Comparison of ENCODE assay signal across 27 mouse cellular contexts in genomic region chr3:87435479-87435878, GRCm38 (mm10). TPM values are rescaled to one million over a fixed set of nuclear protein-coding genes. Genes with fewer than 3 reads are reported as not detected.
A peak's percentile ranks its signal among the peaks of the same experiment; 100 is the strongest.
DNase-seq lines count a peak whose midpoint lies in the region; ATAC-seq and TF ChIP-seq lines count a peak whose summit lies in the region.
"Had no signal": no experiment of that assay in that cellular context is flagged by ENCODE, and none has a peak within 500 bp of the region (broad histone marks: within the 10 kb centered on the region; RNA-seq: fewer than 3 reads in every experiment).

Fcrl5 (plus strand) TSS chr3:87435773.

- no peaks in the 10 kb centered on the region for H3K79me2 ChIP-seq in liver, adult 2 months (ENCODE audit: control insufficient read depth, insufficient read depth, low read length)

- DNase-seq in liver, adult 2 months (ENCODE audit: extremely low read depth, low read depth, low spot score): peak; percentile 0
- DNase-seq in CD4-positive, CD25-positive, alpha-beta regulatory T cell, adult 2 months (ENCODE audit: low read depth, low spot score): peak; percentile 8
- DNase-seq in stomach, postnatal 0 days (ENCODE audit: low spot score): no peak
- no peak for DNase-seq in embryonic facial prominence, embryonic 10.5 days (ENCODE audit: low spot score)
- no peak for DNase-seq in ovary, postnatal 10 days (ENCODE audit: low spot score)
- DNase-seq: adrenal gland, postnatal 10 days; cerebellum, adult 11 months; cerebellum, adult 9-10 months; cerebellum, postnatal 25 days; forebrain, postnatal 0 days; gastrocnemius, postnatal 36 days; heart, adult 18-20 months; heart, postnatal 10 days; heart, postnatal 4 days had no signal

- H3K4me1 ChIP-seq in liver, adult 2 months (ENCODE audit: control insufficient read depth, insufficient read depth, low read length): no peaks in the 10 kb centered on the region
- no peaks in the 10 kb centered on the region for H3K4me1 ChIP-seq in liver, embryonic 12.5 days
- H3K4me1 ChIP-seq in stomach, postnatal 0 days (replicated peaks; ENCODE audit: control insufficient read depth, insufficient read depth): no peaks in the 10 kb centered on the region
- no peaks in the 10 kb centered on the region for H3K4me1 ChIP-seq in embryonic facial prominence, embryonic 10.5 days
- H3K4me1 ChIP-seq: forebrain, embryonic 13.5 days; heart, embryonic 10.5 days; hindbrain, embryonic 12.5 days had no signal

- H3K27ac ChIP-seq in liver, adult 2 months (replicated peaks; ENCODE audit: insufficient read depth, low read depth, low read length): no peak within 1 kb of the TSS
- no peak within 1 kb of the TSS for H3K27ac ChIP-seq in liver, embryonic 12.5 days
- H3K27ac ChIP-seq in stomach, postnatal 0 days (replicated peaks): no peak within 1 kb of the TSS
- H3K27ac ChIP-seq in embryonic facial prominence, embryonic 10.5 days (replicated peaks): no peak within 1 kb of the TSS
- H3K27ac ChIP-seq: forebrain, embryonic 13.5 days; heart, embryonic 10.5 days; hindbrain, embryonic 12.5 days had no signal

- TF ChIP-seq POLR2A in liver, adult 2 months (IDR thresholded peaks at IDR 0.05; ENCODE audit: extremely low read depth, insufficient read depth, low read length): no peak

- no peaks in the 10 kb centered on the region for H3K9me3 ChIP-seq in liver, embryonic 12.5 days (replicated peaks)
- no peaks in the 10 kb centered on the region for H3K9me3 ChIP-seq in stomach, postnatal 0 days (ENCODE audit: control insufficient read depth, low read length)
- H3K9me3 ChIP-seq in embryonic facial prominence, embryonic 10.5 days: no peaks in the 10 kb centered on the region
- H3K9me3 ChIP-seq: forebrain, embryonic 13.5 days; heart, embryonic 10.5 days; hindbrain, embryonic 12.5 days had no signal

- no peak for TF ChIP-seq CTCF in liver, adult 2 months (IDR thresholded peaks at IDR 0.05; ENCODE audit: low read depth, low read length)
- no peak for TF ChIP-seq CTCF in stomach, postnatal 0 days (IDR thresholded peaks at IDR 0.05; ENCODE audit: low read depth)

- no peak within 1 kb of the TSS for H3K4me2 ChIP-seq in liver, embryonic 12.5 days
- H3K4me2 ChIP-seq in stomach, postnatal 0 days (replicated peaks; ENCODE audit: low read depth): no peak within 1 kb of the TSS
- H3K4me2 ChIP-seq: forebrain, embryonic 13.5 days; hindbrain, embryonic 12.5 days had no signal

- ATAC-seq in liver, embryonic 12.5 days: no peak
- peak; percentile 65 for ATAC-seq in granulocyte monocyte progenitor cell, adult 5-6 weeks (replicated peaks; ENCODE audit: poor library complexity, severe bottlenecking)
- peak; percentile 35; the same call in 1 of the 2 replicates for ATAC-seq in monocyte, adult 5-6 weeks (replicated peaks; ENCODE audit: insufficient number of reproducible peaks, low FRiP score, low TSS enrichment, poor library complexity, severe bottlenecking)
- no peak for ATAC-seq in stomach, postnatal 0 days (ENCODE audit: low FRiP score, low TSS enrichment)
- ATAC-seq: forebrain, embryonic 13.5 days; forebrain, postnatal 0 days; hindbrain, embryonic 16.5 days had no signal

- H3K4me3 ChIP-seq in liver, adult 2 months (ENCODE audit: insufficient read depth, low read depth, low read length): no peak within 1 kb of the TSS
- H3K4me3 ChIP-seq in liver, embryonic 12.5 days: no peak within 1 kb of the TSS
- no peak within 1 kb of the TSS for H3K4me3 ChIP-seq in stomach, postnatal 0 days (ENCODE audit: low read depth, low read length)
- no peak within 1 kb of the TSS for H3K4me3 ChIP-seq in embryonic facial prominence, embryonic 10.5 days
- H3K4me3 ChIP-seq: forebrain, embryonic 13.5 days; heart, embryonic 10.5 days; hindbrain, embryonic 12.5 days had no signal

- TF ChIP-seq EP300 in stomach, postnatal 0 days (optimal IDR thresholded peaks at IDR 0.05): no peak

- no peaks in the 10 kb centered on the region for H3K27me3 ChIP-seq in liver, adult 2 months (ENCODE audit: control insufficient read depth, insufficient read depth, low read length)
- no peaks in the 10 kb centered on the region for H3K27me3 ChIP-seq in liver, embryonic 12.5 days (replicated peaks)
- no peaks in the 10 kb centered on the region for H3K27me3 ChIP-seq in stomach, postnatal 0 days (ENCODE audit: control insufficient read depth, insufficient read depth, low read length)
- no peaks in the 10 kb centered on the region for H3K27me3 ChIP-seq in embryonic facial prominence, embryonic 10.5 days (replicated peaks; ENCODE audit: low read depth, poor library complexity, severe bottlenecking)
- H3K27me3 ChIP-seq: forebrain, embryonic 13.5 days; hindbrain, embryonic 12.5 days had no signal

- WGBS in liver, adult 2 months: 86% methylated on average over 5 of the region's 5 CpGs
- 70% methylated on average over 5 of the region's 5 CpGs for WGBS in liver, embryonic 12.5 days (ENCODE audit: insufficient replicate concordance)
- 87% methylated on average over 5 of the region's 5 CpGs for WGBS in stomach, postnatal 0 days
- 90% methylated on average over 5 of the region's 5 CpGs for WGBS in embryonic facial prominence, embryonic 10.5 days

- H3K9ac ChIP-seq in liver, adult 2 months (ENCODE audit: low read depth, low read length): no peak within 1 kb of the TSS
- no peak within 1 kb of the TSS for H3K9ac ChIP-seq in liver, embryonic 12.5 days
- no peak within 1 kb of the TSS for H3K9ac ChIP-seq in stomach, postnatal 0 days (ENCODE audit: low read length)
- H3K9ac ChIP-seq: forebrain, embryonic 13.5 days; forebrain, postnatal 0 days; hindbrain, embryonic 12.5 days had no signal

- H3K36me3 ChIP-seq in liver, adult 2 months (ENCODE audit: control insufficient read depth, insufficient read depth, low read length): no peaks in the 10 kb centered on the region
- H3K36me3 ChIP-seq in liver, embryonic 12.5 days: no peaks in the 10 kb centered on the region
- H3K36me3 ChIP-seq in stomach, postnatal 0 days (ENCODE audit: control insufficient read depth, insufficient read depth, low read length): no peaks in the 10 kb centered on the region
- H3K36me3 ChIP-seq in embryonic facial prominence, embryonic 10.5 days (replicated peaks): no peaks in the 10 kb centered on the region
- H3K36me3 ChIP-seq: heart, embryonic 10.5 days; hindbrain, embryonic 12.5 days had no signal

RNA-seq across cellular contexts. Expression of gene Fcrl5, which starts in this region (rescaled TPM):
- total RNA-seq in liver, adult 2 months (2014; rRNA removed): 0.07 TPM in 1 of 2 replicates, not detected in the other
- polyA plus RNA-seq in liver, adult 2 months (2012; rRNA removed): 0.04 TPM in 1 of 2 replicates, not detected in the other
- polyA plus RNA-seq in liver, embryonic 12.5 days (2016; fragmentation: Nextera tagmentation; extraction: Ambion mirVana): not detected in 2 replicates
- total RNA-seq in granulocyte monocyte progenitor cell, adult 5-6 weeks (2014; fragmentation: Nextera tagmentation): not detected in 2 replicates
- total RNA-seq in granulocyte monocyte progenitor cell, adult 5-6 weeks (2017): 0.21 TPM in 1 of 2 replicates, not detected in the other
- total RNA-seq in monocyte, adult 5-6 weeks (2017): 2.7 to 5.0 TPM (median 3.8 TPM) in 3 replicates
- 0.04 TPM in 1 of 2 replicates, not detected in the other for polyA plus RNA-seq in stomach, postnatal 0 days (2015; fragmentation: Nextera tagmentation; extraction: Ambion mirVana)
- polyA plus RNA-seq in embryonic facial prominence, embryonic 10.5 days (2016; fragmentation: Nextera tagmentation; extraction: Ambion mirVana): not detected in 2 replicates
- total RNA-seq: adrenal gland, postnatal 10 days; adrenal gland, postnatal 4 days; forebrain, postnatal 0 days; gastrocnemius, adult 8-10 months; gastrocnemius, postnatal 36 days; heart, postnatal 10 days; heart, postnatal 4 days; MEL had no signal
- polyA plus RNA-seq: brain, embryonic 14.5 days; embryonic facial prominence, embryonic 14.5 days; forebrain, embryonic 13.5 days; forebrain, postnatal 0 days; heart, embryonic 10.5 days; heart, embryonic 14.5 days; hindbrain, embryonic 12.5 days; hindbrain, embryonic 16.5 days had no signal

Comparison
In these comparisons a context has a peak if more than half of its experiments do, and no peak if none do; other contexts are left out.
1. Peak in DNase-seq in liver, adult 2 months; RNA of the gene not detected or under 1 TPM.
2. Peak in ATAC-seq in granulocyte monocyte progenitor cell, adult 5-6 weeks; RNA of the gene not detected or under 1 TPM.